Mouse (Mus musculus) gastrocnemius, postnatal 36 days (tissue): ENCODE data around the gene Imp4. TPM values are rescaled to one million over a fixed set of nuclear protein-coding genes. Genes with fewer than 3 reads are reported as not detected.

Source experiments
- microRNA-seq, 2 experiments: library from miRNA; unstranded; fragments of <30 nt; microRNA quantifications; one replicate each; pipeline ENCODE4 v1.2.0; 2021
- total RNA-seq, 2 experiments: library from RNA; stranded (reverse); gene quantifications; 2 replicates each; pipeline ENCODE4 v1.2.3; 2021

The Imp4 gene
- total RNA-seq, 2 experiments from 2014 or later: 12.0 to 12.6 TPM

Small RNA genes within 50 kb of the gene (microRNA-seq; reads per million reads assigned to microRNA genes)
- gene Mir5103: 0 to 0.72 reads per million in 2 experiments

Other genes starting within 250 kb of the Imp4 start
- gene Ccdc115, start 179 bp upstream of the Imp4 start, total RNA-seq: 10 to 100 TPM in 1 of 2 experiments, 1 to 10 TPM in 1; 8.3 to 10.2 TPM
- gene Ptpn18, start 19.9 kb downstream of the Imp4 start, total RNA-seq: 1 to 10 TPM in 1 of 2 experiments, under 1 TPM in 1; 0.92 to 2.6 TPM
- not detected for gene Prss39, start 58.6 kb downstream of the Imp4 start, total RNA-seq
- gene Cfc1, start 95.8 kb downstream of the Imp4 start, total RNA-seq: not detected
- gene Prss40, start 121.1 kb downstream of the Imp4 start, total RNA-seq: not detected
- gene Amer3, start 139.8 kb downstream of the Imp4 start, total RNA-seq: not detected